Mouse (Mus musculus) neural tube, embryonic 14.5 days (tissue): ENCODE results near the gene Tmem40. TPM values are rescaled to one million over a fixed set of nuclear protein-coding genes. Genes with fewer than 3 reads are reported as not detected.

Experiments
- ATAC-seq: fragments of 200-750 bp; cut with Nextera tagmentation; 2 replicates; pipeline ENCODE4 v1.8.0; 2017; ENCODE audit warnings: low read depth, mild to moderate bottlenecking, moderate TSS enrichment, moderate library complexity
- H3K27ac ChIP-seq: fragments of 300-500 bp; sonication (generic); 2 replicates; pipeline ENCODE4 v1.5.1; 2014; ENCODE audit warnings: low read depth, mild to moderate bottlenecking, control low read depth, low read length, moderate library complexity, mixed read lengths
- H3K27me3 ChIP-seq: fragments of 300-500 bp; sonication (generic); 2 replicates; pipeline ENCODE4 v1.6.1; 2014; ENCODE audit warnings: low read length; ENCODE audit not compliant: control insufficient read depth, insufficient read depth
- H3K36me3 ChIP-seq: fragments of 300-500 bp; sonication (generic); 2 replicates; pipeline ENCODE4 v1.6.1; 2014; ENCODE audit warnings: low read length, mixed read lengths; ENCODE audit not compliant: control insufficient read depth, insufficient read depth
- H3K4me1 ChIP-seq: fragments of 300-500 bp; sonication (generic); 2 replicates; pipeline ENCODE4 v1.6.1; 2014; ENCODE audit warnings: low read length; ENCODE audit not compliant: control insufficient read depth, insufficient read depth
- H3K4me2 ChIP-seq: fragments of 300-500 bp; sonication (generic); 2 replicates; pipeline ENCODE4 v1.6.1; 2014; ENCODE audit warnings: mild to moderate bottlenecking, low read depth, low read length, control low read depth
- H3K4me3 ChIP-seq: fragments of 300-500 bp; sonication (generic); 2 replicates; pipeline ENCODE4 v1.5.1; 2014; ENCODE audit warnings: low read depth, low read length, control low read depth, mixed read lengths
- H3K9ac ChIP-seq: fragments of 300-500 bp; sonication (generic); replicated peaks from 2 replicates; pipeline ENCODE4 v1.6.1; 2014; ENCODE audit warnings: low read depth, mild to moderate bottlenecking, control low read depth, low read length, mixed read lengths
- H3K9me3 ChIP-seq: fragments of 300-500 bp; sonication (generic); 2 replicates; pipeline ENCODE4 v1.6.1; 2016; ENCODE audit warnings: low read length; ENCODE audit not compliant: control insufficient read depth
- WGBS: fragments of 180-500 bp; shearing (Covaris S2); extraction: QIAGEN DNeasy Blood & Tissue Kit; methylation state at CpG from one replicate; pipeline ENCODE4 v1.1.7; 2014; 5-methylcytosine and 5-hydroxymethylcytosine counted together
- microRNA-seq: library from miRNA; unstranded; fragments of <30 nt; microRNA quantifications from one replicate; pipeline ENCODE4, GENCODE M21; 2016
- polyA plus RNA-seq: library from polyadenylated mRNA; unstranded; fragments of >200 nt; fragmentation: Nextera tagmentation; extraction: Ambion mirVana; gene quantifications from 2 replicates; pipeline ENCODE4 v1.2.1, GENCODE M21; 2014

Gene Tmem40
- polyA plus RNA-seq, 1 experiment from 2014 or later = 1.2 TPM

GRCm38 (mm10) chr6:115687753-115688152 is 74.5 kb downstream of the Tmem40 start:
- Histone ChIP-seq H3K4me2 (no peak overlapping the region), H3K4me1 (no peaks in the 10 kb centered on the region), H3K4me3 (no peak overlapping the region), H3K9ac (no peak overlapping the region), H3K9me3 (no peaks in the 10 kb centered on the region), H3K36me3 (no peaks in the 10 kb centered on the region), H3K27me3 (no peaks in the 10 kb centered on the region), H3K27ac (no peak overlapping the region)
- no peak for ATAC-seq
- 70% methylated on average over 3 of the region's 3 CpGs for WGBS

- Histone ChIP-seq H3K9me3 (no peaks in the 10 kb centered on the region), H3K4me3 (no peak overlapping the region), H3K4me2 (no peak overlapping the region), H3K9ac (no peak overlapping the region), H3K36me3 (no peaks in the 10 kb centered on the region), H3K27me3 (no peaks in the 10 kb centered on the region), H3K4me1 (no peaks in the 10 kb centered on the region), H3K27ac (no peak overlapping the region)
- ATAC-seq = no peak
- 55% methylated on average over 11 of the region's 11 CpGs for WGBS
These were observed 77.2 kb downstream of the Tmem40 start for GRCm38 (mm10) chr6:115684851-115685646.

- WGBS = 98% methylated on average over 2 of the region's 2 CpGs
- no peaks in the 10 kb centered on the region for H3K9me3 ChIP-seq
- H3K4me1 ChIP-seq = no peaks in the 10 kb centered on the region
- H3K9ac ChIP-seq = no peak overlapping the region
- H3K4me3 ChIP-seq = no peak overlapping the region
- no peaks in the 10 kb centered on the region for H3K27me3 ChIP-seq
- no peak for ATAC-seq
- H3K4me2 ChIP-seq = no peak overlapping the region
- no peaks in the 10 kb centered on the region for H3K36me3 ChIP-seq
- H3K27ac ChIP-seq = no peak overlapping the region
These were observed 77.9 kb downstream of the Tmem40 start for GRCm38 (mm10) chr6:115684271-115684670.

GRCm38 (mm10) chr6:115681066-115681465 is 81.1 kb downstream of the Tmem40 start:
- 92% methylated on average over 4 of the region's 4 CpGs for WGBS

More at GRCm38 (mm10) chr6:115681066-115681465, 81.1 kb downstream of the Tmem40 start:
- Histone ChIP-seq H3K4me3 (no peak overlapping the region), H3K4me1 (peaks cover 3% of the 10 kb centered on the region; the same call in 1 of the 2 replicates), H3K27ac (no peak overlapping the region), H3K9me3 (no peaks in the 10 kb centered on the region), H3K36me3 (no peaks in the 10 kb centered on the region), H3K9ac (no peak overlapping the region), H3K27me3 (no peaks in the 10 kb centered on the region), H3K4me2 (no peak overlapping the region)
- no peak for ATAC-seq

Small RNA genes within 50 kb of the gene (microRNA-seq; reads per million reads assigned to microRNA genes)
- gene Mir7660 = not detected

Other genes with a start within 250 kb of the Tmem40 start
- 39.3 and 40.4 TPM in 2 replicates for gene Tsen2, start 217.7 kb downstream of the Tmem40 start, polyA plus RNA-seq
- gene Mkrn2os, start 169.8 kb downstream of the Tmem40 start, polyA plus RNA-seq = 0.45 and 0.63 TPM in 2 replicates
- 42.4 and 43.9 TPM in 2 replicates for gene Mkrn2, start 160.5 kb downstream of the Tmem40 start, polyA plus RNA-seq
- 168 and 181 TPM in 2 replicates for gene Raf1, start 85.8 kb downstream of the Tmem40 start, polyA plus RNA-seq
- gene Cand2, start 12.1 kb upstream of the Tmem40 start, polyA plus RNA-seq = 8.3 and 10.8 TPM in 2 replicates
- 1,065 and 1,071 TPM in 2 replicates for gene Rpl32, start 46.3 kb upstream of the Tmem40 start, polyA plus RNA-seq
- 3.0 and 3.1 TPM in 2 replicates for gene Efcab12, start 76.0 kb upstream of the Tmem40 start, polyA plus RNA-seq
- 8.4 and 10.8 TPM in 2 replicates for gene Mbd4, start 91.0 kb upstream of the Tmem40 start, polyA plus RNA-seq
- 27.8 and 28.3 TPM in 2 replicates for gene Ift122, start 91.1 kb upstream of the Tmem40 start, polyA plus RNA-seq
- gene Rho, start 169.3 kb upstream of the Tmem40 start, polyA plus RNA-seq = 0.07 and 2.6 TPM in 2 replicates
- gene H1foo, start 182.5 kb upstream of the Tmem40 start, polyA plus RNA-seq = not detected in 2 replicates
- gene Plxnd1, start 232.6 kb upstream of the Tmem40 start, polyA plus RNA-seq = 4.2 and 14.1 TPM in 2 replicates